Mouse (Mus musculus) 3T3-L1 (cell line): Measurements from ENCODE around the gene Kalrn.

Experiments
- DNase-seq: peaks from one replicate; pipeline ENCODE4 v3.0.0-alpha.2; 2015; ENCODE audit warnings: low read depth, low spot score

The Kalrn gene

DNA sequence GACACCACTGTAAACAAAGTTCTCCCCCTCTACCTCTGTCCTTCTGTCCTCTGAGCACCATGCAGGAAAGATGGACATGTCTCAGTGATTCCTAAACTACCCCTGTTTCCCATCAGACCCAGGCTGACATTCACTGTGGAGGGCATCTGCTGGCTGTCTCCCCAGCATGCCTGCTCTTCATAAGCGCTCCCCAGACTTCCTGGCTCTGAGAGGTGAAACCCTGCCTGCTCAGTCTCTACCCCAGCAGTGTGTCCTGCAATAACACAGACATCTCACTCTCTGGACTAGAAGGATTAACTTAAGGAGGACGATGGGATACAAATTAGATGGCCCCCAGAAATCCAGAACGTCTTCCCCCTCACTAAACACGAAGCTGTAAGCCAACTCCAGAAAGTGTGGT lies 493.8 kb downstream of the Kalrn start:
- DNase-seq: no peak

DNA sequence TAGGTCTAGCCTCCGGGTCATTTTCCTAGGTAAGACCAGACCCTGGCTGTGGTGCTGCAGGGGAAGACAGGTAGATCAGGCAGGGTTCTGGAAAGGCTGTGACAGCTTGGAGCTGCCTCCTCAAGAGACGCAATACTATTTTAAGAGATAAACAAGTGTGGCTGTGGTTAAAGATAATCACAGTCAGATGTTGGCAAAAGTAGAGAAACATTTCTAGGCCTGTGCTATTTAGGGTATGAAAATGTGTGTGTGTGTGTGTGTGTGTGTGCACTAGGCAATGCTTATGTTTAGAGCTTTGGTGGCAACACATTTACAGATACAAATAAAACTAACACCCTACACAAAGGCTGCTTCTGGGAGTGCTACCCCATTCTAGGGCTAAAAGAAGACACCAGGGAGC lies 494.6 kb downstream of the Kalrn start:
- DNase-seq: peak; percentile 78

DNA sequence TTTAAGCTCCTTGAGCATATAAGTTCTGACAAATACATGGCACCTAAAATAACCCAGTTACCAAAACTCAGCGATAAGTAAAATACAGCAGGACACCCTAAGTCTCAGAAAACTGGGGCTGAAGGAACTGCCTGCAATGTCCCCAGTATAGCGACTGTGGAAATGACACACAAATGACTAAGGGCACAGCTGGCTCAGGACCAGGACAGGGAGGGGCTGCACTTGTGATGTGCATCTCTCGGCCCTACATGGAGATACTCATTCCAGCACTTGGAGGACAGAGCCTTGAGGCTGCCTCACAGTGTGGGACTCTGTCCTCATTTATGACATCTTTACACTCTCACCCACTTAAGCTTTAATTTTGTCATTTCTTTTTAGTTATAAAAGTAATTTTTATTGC lies 497.2 kb downstream of the Kalrn start:
- DNase-seq: no peak

DNA sequence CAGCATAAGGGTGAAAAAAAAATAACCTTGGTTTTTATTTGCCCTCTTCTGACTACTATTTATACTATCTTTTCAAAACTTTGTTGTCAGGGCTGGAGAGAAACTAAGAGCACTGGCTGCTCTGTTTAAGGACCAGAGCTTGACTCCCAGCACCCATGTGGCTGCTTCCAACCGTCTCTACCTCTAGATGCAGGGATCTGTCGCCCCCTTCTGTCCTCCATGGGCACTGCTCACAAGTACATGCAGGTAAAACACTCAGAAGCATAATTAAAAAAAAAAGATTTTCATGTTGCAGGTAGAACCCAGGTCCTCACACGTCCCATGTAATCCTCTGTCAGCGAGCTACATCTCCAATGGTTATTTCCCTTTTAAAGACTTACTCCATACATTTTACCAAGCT lies 499.4 kb downstream of the Kalrn start:
- no peak for DNase-seq

DNA sequence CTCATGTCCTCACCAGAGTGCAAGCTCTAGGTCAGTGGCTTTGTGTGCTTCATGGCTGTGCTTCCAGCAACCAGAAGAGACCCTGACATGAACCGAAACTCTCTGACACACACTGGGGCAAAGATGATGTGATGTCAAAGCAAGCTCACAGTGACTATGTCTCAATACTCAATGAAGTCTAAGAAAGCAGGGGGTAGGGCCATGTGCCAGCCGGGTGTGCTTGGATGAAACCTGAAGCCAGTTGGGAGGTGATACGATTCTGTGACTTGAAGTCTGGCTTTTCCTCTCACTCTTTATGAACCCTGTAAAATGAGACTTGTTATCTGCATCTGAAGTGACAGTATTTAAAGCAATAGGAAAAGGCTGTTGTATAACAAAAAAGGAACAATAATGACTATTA lies 501.2 kb downstream of the Kalrn start:
- DNase-seq: no peak

DNA sequence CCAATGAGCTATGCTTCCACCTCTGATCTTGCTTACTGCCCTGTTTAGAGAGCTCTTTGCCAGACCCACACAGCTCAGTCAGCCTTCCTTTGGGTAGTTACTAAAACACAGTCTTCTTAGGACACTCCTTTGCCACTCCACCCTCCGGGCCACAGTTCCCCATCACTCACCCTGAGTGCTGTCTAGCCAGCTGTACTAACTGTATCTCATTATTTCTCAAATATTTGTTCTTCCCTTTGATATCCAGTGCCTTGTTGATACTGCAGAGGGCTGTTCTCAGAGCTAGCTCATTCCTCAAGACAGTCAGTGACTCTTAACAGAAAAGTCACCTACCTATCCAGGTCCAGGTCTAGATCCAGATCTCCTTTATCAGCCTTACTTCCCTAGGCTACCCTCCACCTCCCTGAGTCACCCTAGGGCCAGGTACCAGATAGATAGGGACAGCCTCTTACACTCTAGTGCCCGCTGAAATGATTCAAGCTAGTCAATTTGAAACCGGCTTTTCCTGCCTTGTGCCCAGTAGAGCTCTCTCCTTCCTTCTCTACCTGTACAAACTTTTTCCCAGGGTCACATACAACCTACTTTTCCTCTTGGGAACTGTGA lies 502.0 kb downstream of the Kalrn start:
- DNase-seq: no peak

DNA sequence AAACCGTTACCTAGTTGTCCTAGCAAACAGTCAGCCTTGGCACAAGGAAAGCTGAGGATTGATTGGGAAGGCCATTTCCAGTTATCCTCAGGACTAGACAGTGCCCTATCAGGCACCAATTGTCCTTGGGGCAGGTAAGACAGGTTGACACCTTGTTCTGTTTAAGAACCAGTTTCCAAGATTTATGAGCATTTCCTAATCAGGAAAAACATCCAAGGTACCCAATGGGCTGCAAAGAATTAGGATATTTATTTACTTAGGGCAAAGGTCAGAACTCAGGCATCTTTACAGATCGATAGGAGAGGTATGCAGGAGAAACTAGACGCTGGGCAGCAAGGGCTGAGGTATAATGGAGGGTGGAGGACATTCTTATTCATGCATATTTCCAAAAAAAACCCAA lies 503.9 kb downstream of the Kalrn start:
- DNase-seq: no peak

DNA sequence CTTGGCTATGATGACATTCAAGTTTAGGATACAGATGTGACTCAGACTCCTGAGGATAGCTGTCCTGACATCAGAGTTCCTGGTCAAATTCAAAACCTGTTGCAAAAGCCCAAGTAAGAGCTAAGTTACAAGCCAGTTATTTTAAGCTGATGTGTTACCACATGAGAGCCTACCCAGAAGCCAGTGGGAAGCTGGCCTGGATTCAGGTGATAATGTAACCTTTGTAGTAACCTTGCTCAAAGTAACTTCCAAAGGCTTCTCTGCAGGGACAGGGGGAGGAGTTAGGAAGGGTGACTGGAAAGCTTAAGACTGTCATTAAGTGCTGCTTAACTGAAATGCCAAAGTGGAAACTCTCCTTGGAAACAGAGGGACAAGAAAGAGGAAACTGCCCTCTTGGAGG lies 506.4 kb downstream of the Kalrn start:
- peak; percentile 15 for DNase-seq

DNA sequence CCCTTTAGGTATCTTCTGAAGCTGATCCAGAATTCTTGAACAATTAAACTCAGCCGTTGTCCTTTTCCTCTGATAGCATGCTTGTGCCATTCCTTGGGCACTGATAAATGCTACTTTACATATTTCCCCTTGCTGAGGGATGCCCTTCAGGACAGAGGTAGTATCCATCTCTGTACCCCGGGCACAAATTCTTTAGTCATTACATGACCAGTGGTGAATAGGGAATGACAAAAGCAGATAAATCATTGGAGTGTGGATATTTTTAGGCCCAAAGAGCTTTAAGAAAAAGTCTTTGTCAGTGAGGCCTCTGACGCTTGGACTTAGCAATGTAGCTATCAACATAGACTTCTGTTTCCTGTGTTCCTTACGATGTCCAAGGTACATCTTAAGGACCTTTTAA lies 507.0 kb downstream of the Kalrn start:
- DNase-seq: no peak

DNA sequence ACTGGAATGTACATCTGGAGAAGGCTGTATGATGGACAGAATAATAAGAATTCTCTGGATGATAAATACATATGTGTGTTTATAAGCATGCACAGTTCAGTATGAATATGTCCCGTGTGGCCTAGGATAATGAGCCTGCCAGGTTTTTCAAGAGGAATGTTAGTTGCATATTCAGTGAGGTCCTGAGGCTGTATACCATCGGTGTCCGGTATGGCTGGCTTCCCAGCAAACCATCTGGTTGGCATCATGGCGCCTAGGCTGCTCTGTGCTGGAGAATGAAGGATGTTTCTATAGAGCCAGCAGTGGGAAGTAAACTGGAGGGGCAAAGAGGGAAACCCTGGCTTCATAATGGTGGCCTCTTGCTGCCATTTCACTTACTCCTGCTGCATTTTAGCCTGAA lies 510.0 kb downstream of the Kalrn start:
- DNase-seq: peak; percentile 49

DNA sequence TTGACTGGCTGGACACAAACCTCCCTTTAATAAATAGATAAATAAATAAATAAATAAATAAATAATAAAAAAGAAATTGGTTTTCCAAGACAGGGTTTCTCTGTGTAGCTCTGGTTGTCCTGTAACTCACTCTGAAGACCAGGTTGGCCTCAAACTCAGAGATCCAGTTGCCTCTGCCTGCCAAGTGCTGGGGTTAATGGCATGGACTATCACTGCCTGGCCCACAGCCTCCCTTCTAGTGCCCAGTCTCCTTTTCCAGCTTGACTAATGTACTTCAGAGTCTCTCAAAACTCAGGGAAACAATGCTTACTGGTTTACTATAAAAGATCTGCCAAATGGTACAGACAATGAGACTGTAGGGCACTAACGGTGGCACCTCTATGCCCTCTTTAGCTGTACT lies 511.7 kb downstream of the Kalrn start:
- no peak for DNase-seq

DNA sequence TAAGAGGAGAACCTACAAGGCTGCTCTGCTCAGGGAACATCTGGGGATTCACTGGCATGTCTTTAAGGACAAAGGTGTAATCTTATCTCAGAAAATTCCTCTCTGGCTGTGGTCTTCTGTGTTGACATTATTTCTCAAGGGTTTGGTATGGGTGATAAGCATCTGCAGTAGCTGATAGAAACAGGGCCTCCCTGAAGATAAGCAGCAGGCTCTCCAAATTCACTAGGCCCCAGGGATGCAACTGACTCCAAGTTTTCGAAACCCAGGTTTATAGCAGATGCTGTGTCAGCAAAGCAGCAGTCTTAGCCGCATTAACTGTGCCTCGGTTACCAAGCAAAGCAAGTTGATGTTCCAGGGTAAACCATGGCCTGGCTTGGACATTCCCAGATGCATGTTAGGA lies 514.7 kb downstream of the Kalrn start:
- no peak for DNase-seq

DNA sequence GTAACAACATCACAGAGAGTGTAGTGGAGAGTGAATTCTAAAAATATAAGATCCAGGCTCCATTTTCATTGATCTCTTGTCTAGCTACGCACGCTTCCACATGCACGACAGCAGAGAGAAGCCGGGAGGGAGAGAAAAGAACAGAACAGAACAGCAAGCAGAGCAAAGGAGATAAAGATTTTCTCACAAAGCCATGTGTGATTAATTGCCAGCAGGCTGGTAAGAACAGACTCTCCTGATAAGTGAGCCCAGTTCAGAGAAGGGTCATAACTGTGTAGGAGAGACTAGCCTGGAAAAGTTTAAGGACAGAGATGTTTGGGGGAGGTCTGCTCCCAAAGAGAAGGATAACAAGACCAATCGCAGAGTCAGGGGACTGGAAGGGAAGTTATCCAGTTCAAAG lies 515.9 kb downstream of the Kalrn start:
- DNase-seq: no peak

DNA sequence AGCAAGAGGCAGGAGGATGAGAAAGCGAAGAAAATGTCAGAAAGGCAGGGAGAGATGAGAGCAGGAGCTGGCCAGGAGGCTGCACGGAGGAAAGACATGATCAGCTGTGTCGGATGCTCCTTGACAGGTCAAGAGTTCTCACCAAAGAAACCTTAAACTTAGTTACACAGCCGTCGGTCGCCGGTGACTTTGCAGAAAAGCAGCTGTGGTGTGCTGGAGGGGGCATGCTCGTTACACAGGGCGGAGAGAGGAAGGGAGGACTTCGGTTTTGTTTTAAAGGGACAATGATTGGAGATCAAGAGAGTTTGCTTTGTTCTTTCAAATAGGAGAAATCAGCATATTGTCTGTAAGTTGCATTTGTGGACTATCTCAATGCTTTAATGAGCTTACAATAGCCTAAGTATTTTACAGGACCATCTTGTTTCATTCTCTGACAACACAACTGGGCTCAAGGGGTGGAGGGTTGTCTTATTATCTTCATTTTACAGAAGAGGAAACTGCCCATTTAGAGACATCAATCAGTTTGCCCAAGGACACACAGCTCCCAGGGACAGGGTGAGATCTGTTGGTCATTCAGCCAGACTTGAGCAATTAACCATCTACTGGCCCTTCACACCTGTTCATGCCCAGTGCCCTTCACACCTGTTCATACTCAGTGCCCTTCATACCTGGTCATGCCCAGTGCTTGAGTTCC lies 516.8 kb downstream of the Kalrn start:
- DNase-seq: no peak

DNA sequence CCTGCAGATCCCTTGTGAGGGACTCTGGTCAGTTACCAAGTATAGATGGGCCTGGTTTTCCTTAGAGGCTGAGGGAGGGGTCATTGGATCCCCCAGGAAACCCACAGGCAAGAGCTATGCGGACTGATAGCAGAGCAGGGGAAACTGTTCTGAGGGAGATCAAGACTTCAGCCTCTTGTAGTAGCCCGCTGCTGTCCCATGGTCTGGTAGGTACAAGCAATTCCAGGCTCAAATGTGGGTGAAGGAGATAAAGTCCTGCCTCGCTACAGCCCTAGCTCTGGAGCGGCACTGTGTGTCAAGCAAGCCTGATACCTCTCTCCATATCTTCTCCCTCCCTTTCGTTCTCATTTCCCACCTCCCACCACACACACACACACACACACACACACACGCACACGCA lies 523.2 kb downstream of the Kalrn start:
- DNase-seq: no peak

DNA sequence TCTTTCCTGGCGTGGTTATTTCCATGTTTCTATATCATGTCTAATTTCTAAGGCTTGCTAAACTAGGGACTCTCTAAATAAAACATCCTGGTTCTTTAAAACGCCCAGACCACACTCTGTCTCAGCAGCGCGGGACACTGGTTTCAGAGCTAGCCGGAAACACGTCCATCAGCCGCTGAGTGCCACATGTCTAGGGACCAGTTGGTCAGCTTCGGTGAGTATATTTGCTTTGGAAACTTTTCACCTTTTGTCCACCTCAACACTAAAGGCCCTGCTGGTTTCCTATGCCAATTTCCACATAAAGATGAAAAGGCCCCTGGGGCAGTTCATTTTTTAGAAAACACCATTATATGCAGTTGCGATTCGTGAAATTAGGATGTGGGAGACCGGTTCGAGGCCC lies 524.0 kb downstream of the Kalrn start:
- no peak for DNase-seq

DNA sequence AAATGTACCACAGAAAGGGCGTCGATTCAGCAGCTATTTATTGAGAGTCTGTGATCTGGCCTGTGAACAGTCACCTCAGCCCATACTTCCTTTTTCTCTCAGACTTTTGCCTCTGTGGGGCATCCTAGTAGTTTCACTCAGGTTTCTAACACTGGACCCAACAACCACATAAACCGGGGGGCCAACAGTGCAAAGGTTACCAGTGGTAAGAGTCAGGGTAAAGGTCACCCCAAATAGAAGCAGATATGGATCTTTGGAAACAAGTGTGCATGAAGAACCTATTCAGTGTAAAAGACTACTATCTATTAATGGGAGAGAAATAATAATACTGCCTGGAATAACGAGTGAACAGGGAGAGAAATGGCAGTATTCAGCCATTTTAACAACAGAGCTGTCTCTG lies 525.1 kb downstream of the Kalrn start:
- no peak for DNase-seq

DNA sequence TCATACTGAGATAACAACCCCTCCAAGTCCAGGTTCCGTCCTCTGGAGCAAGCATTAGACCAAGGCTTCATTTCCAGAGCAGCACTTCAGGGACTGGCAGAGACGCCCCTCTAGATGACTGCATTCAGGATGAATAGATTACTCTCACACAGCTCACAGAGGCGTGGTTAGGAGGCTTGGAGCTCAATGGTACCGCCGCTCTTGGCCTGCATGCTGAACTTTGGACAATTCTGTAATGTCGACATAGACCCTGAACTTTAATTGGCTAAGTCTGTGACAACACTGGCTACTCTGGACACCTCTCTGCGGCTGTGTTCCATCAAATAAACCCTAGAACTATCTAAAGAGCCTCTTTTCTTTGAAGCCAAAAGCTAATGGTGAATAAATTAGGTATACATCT lies 525.8 kb downstream of the Kalrn start:
- no peak for DNase-seq

DNA sequence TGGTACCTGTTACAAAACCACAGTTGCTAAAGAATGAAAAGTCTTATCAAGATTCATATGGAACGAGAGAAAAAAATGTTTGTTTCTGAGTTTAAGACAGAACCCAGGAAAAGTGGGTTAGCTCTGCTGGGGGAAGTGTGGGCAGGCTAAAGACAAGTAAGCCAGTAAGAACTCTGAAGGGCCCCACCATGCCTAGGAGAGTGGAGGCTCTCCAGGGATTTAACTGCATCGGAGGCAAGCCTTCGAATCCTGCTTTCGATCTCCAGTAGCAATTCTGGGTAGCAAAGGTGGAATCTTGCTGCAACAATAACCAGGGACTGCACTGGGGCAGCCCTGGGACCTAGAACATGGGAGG lies 526.3 kb downstream of the Kalrn start:
- DNase-seq: no peak

DNA sequence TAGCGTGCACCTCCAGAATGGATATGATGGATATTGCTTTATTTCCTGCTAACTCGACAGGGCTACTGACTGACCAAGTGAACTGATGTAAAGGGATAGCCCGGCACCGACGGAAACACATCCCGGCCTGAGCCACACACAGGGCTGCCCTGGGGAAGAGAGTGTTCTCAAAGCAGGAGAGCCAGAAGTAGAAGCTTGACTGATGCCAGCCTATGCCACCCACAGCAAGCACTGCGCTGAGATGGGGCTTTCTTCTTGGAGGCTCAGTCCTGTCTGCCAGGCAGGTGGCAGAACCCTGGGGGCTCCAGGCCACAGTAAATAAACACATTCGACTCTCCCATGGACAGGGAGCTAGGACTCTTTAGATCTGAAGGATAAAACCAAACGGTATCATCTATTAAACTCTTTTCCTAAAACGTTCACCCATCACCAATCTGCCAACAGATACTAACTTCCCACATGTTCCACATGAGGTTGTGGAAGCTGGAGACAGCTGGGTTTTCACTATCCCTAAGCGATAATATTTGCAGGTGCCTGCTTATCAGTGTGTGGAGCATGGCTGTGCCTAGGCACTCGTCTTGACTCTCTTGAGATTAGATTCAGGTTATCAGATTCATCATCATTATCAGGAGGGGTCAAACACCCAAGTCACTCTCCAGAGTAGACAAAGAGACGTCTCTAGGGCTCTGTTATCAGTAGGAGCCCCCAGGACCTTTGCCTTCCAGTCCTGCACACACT lies 526.9 kb downstream of the Kalrn start:
- no peak for DNase-seq

DNA sequence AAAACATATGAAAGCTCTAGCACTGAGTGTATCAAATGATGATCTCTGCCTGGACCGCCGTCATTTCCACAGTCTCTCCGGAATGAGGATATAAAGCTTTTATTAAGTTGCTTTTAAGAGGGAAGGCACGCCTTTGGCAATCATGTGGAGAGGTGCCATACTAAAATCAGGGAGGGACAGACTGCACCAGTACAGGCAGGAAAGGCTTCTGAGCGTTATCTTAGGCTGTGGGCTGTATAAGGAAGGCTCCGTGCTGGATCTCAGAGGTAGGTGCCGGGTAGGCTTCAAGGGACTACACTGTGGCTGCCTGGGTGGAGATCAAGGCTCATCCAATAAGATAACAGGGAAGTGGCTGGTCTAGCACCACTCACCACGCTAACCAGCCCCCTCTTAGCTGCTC lies 528.8 kb downstream of the Kalrn start:
- no peak for DNase-seq

DNA sequence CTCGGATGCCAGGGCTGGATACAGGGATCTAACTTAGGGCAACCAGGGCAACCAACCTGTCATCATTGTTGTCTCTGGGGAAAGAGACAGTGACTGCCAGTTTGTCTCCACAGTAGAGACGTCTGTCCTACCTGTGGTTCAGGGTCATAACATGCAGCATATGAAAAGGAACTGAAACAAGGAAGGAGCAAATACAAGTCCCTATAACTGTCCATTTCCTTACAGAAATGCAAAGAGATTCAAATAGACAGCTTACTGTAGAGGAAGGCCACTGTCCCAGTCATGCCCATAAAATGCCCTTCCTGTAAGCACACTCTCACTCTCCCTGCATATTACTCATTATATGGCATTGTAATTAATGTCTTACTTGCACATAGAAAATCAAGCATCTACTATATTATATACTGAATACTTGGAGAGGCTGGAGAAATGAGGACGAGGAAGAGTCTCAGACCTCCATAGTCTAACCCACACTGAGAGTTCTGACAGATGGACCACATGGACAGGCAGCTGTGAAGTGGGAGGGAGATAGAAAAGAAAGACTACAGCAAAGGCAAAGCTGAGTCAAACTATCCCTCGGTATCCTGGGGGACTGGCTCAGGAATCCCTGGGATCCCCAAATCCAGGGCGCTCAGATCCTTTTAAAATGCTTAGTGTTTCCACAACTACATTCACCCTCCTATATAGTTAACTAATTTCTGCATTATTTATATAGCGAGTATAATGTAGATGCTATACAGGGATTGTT lies 530.1 kb downstream of the Kalrn start:
- no peak for DNase-seq

DNA sequence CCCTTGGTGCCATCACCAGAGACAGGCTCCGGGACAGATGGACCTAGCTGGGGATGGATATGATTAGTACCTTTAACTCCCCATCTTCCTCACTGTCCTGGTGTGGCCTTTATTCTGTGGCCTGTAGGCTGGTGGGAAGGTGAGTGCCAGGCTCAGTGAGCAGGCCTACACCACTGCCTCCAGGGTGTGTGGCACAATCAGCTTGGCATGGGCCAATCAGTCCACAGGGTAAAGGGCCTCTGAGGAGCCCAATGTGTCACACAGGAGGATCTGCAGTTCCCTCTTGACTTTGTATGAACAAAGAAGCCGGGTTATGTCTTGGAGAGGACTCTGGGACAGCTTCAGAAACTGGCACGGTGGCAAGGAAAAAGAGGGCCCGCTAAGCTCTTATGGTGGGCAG lies 530.7 kb downstream of the Kalrn start:
- DNase-seq: no peak
